Mouse (Mus musculus) kidney, embryonic 14.5 days (tissue): Measurements from ENCODE around the gene Cfap61. TPM values are rescaled to one million over a fixed set of nuclear protein-coding genes. Genes with fewer than 3 reads are reported as not detected.

Experiments used
- ATAC-seq: fragments of 200-750 bp; cut with Nextera tagmentation; 2 replicates; pipeline ENCODE4 v1.8.0; 2017; ENCODE audit warnings: moderate number of reproducible peaks, mild to moderate bottlenecking, moderate TSS enrichment, moderate library complexity; ENCODE audit not compliant: low FRiP score, low TSS enrichment
- H3K27ac ChIP-seq: fragments of 300-500 bp; sonication (generic); 2 replicates; pipeline ENCODE4 v1.5.1; 2014; ENCODE audit warnings: low read depth, mild to moderate bottlenecking, low read length, moderate library complexity, mixed read lengths
- H3K27me3 ChIP-seq: fragments of 300-500 bp; sonication (generic); 2 replicates; pipeline ENCODE4 v1.6.1; 2014; ENCODE audit warnings: mild to moderate bottlenecking, low read length; ENCODE audit not compliant: control insufficient read depth, insufficient read depth
- H3K36me3 ChIP-seq: fragments of 300-500 bp; sonication (generic); 2 replicates; pipeline ENCODE4 v1.6.1; 2014; ENCODE audit warnings: low read length, mixed read lengths; ENCODE audit not compliant: control insufficient read depth, insufficient read depth
- H3K4me1 ChIP-seq: fragments of 300-500 bp; sonication (generic); 2 replicates; pipeline ENCODE4 v1.6.1; 2014; ENCODE audit warnings: low read length, mixed read lengths; ENCODE audit not compliant: control insufficient read depth, insufficient read depth
- H3K4me2 ChIP-seq: fragments of 300-500 bp; sonication (generic); replicated peaks from 2 replicates; pipeline ENCODE4 v1.6.1; 2014; ENCODE audit warnings: low read depth, mild to moderate bottlenecking, low read length
- H3K4me3 ChIP-seq: fragments of 300-500 bp; sonication (generic); 2 replicates; pipeline ENCODE4 v1.5.1; 2014; ENCODE audit warnings: mild to moderate bottlenecking, low read length
- H3K9ac ChIP-seq: fragments of 300-500 bp; sonication (generic); 2 replicates; pipeline ENCODE4 v1.6.1; 2014; ENCODE audit warnings: low read depth, mild to moderate bottlenecking, low read length, moderate library complexity
- H3K9me3 ChIP-seq: fragments of 300-500 bp; sonication (generic); 2 replicates; pipeline ENCODE4 v1.6.1; 2016; ENCODE audit warnings: low read length; ENCODE audit not compliant: control insufficient read depth
- WGBS: fragments of 180-500 bp; shearing (Covaris S2); extraction: QIAGEN DNeasy Blood & Tissue Kit; methylation state at CpG from one replicate; pipeline ENCODE4 v1.1.7; 2014; 5-methylcytosine and 5-hydroxymethylcytosine counted together
- polyA plus RNA-seq: library from polyadenylated mRNA; unstranded; fragments of >200 nt; fragmentation: Nextera tagmentation; extraction: Ambion mirVana; gene quantifications from 2 replicates; pipeline ENCODE4 v1.2.1, GENCODE M21; 2014

Cfap61 gene
- polyA plus RNA-seq, 1 experiment from 2014 or later = 0.49 TPM

GRCm38 (mm10) chr2:146218161-146218691, 283.6 kb downstream of the Cfap61 start:
- H3K27me3 ChIP-seq = peaks cover 80% of the 10 kb centered on the region
- H3K4me2 ChIP-seq = peak overlapping the region; percentile 40
- no peaks in the 10 kb centered on the region for H3K36me3 ChIP-seq
- peak overlapping the region; percentile 31 for H3K4me3 ChIP-seq
- H3K27ac ChIP-seq = no peak overlapping the region
- under 1% methylated on average over 40 of the region's 40 CpGs for WGBS
- no peaks in the 10 kb centered on the region for H3K9me3 ChIP-seq
- peaks cover 17% of the 10 kb centered on the region for H3K4me1 ChIP-seq
- ATAC-seq = no peak
- peak overlapping the region; percentile 37; the same call in 1 of the 2 replicates for H3K9ac ChIP-seq

- no peak overlapping the region for H3K4me3 ChIP-seq
- 2% methylated on average over 19 of the region's 19 CpGs for WGBS
- H3K27ac ChIP-seq = no peak overlapping the region
- H3K9ac ChIP-seq = no peak overlapping the region
- no peaks in the 10 kb centered on the region for H3K36me3 ChIP-seq
- no peak overlapping the region for H3K4me2 ChIP-seq
- peaks cover 20% of the 10 kb centered on the region for H3K4me1 ChIP-seq
- no peaks in the 10 kb centered on the region for H3K9me3 ChIP-seq
- ATAC-seq = no peak
- peaks cover 85% of the 10 kb centered on the region for H3K27me3 ChIP-seq
Observed at GRCm38 (mm10) chr2:146218881-146219535, 284.4 kb downstream of the Cfap61 start.

GRCm38 (mm10) chr2:146219791-146220190, 285.2 kb downstream of the Cfap61 start:
- Histone ChIP-seq H3K4me2 (no peak overlapping the region), H3K27me3 (peaks cover 93% of the 10 kb centered on the region), H3K36me3 (no peaks in the 10 kb centered on the region), H3K9ac (no peak overlapping the region), H3K4me3 (no peak overlapping the region), H3K9me3 (no peaks in the 10 kb centered on the region), H3K4me1 (peaks cover 20% of the 10 kb centered on the region), H3K27ac (no peak overlapping the region)
- 13% methylated on average over 11 of the region's 11 CpGs for WGBS
- no peak for ATAC-seq

- H3K36me3 ChIP-seq = no peaks in the 10 kb centered on the region
- H3K4me3 ChIP-seq = peak overlapping the region; percentile 49
- peaks cover 20% of the 10 kb centered on the region for H3K4me1 ChIP-seq
- H3K27ac ChIP-seq = no peak overlapping the region
- H3K9ac ChIP-seq = no peak overlapping the region
- H3K27me3 ChIP-seq = peaks cover 94% of the 10 kb centered on the region
- H3K4me2 ChIP-seq = peak overlapping the region; percentile 96; the same call in 1 of the 2 replicates
- no peak for ATAC-seq
- H3K9me3 ChIP-seq = no peaks in the 10 kb centered on the region
- WGBS = 1% methylated on average over 24 of the region's 24 CpGs
Observed at GRCm38 (mm10) chr2:146220591-146221075, 286.0 kb downstream of the Cfap61 start.

GRCm38 (mm10) chr2:146221076-146221928, 286.7 kb downstream of the Cfap61 start, which contains the start of gene Insm1:
Gene Insm1, plus strand, starts transcription at chr2:146221921.
- Histone ChIP-seq H3K27ac (no peak within 1 kb of the TSS), H3K9me3 (no peaks in the 10 kb centered on the region), H3K4me3 (peak within 1 kb of the TSS; percentile 49), H3K4me1 (peaks cover 20% of the 10 kb centered on the region), H3K4me2 (peak within 1 kb of the TSS; percentile 96), H3K9ac (peak within 1 kb of the TSS; percentile 44), H3K36me3 (no peaks in the 10 kb centered on the region), H3K27me3 (peaks cover 94% of the 10 kb centered on the region)
- ATAC-seq = peak; percentile 74
- WGBS = under 1% methylated on average over 74 of the region's 86 CpGs

GRCm38 (mm10) chr2:146221929-146222278, 287.3 kb downstream of the Cfap61 start:
- H3K9me3 ChIP-seq = no peaks in the 10 kb centered on the region
- WGBS = 1% methylated on average over 35 of the region's 44 CpGs
- ATAC-seq = peak; percentile 56
- peaks cover 20% of the 10 kb centered on the region for H3K4me1 ChIP-seq
- peak overlapping the region; percentile 49 for H3K4me3 ChIP-seq
- no peaks in the 10 kb centered on the region for H3K36me3 ChIP-seq
- peak overlapping the region; percentile 96 for H3K4me2 ChIP-seq
- peak overlapping the region; percentile 44; the same call in 1 of the 2 replicates for H3K9ac ChIP-seq
- H3K27ac ChIP-seq = no peak overlapping the region
- peaks cover 94% of the 10 kb centered on the region for H3K27me3 ChIP-seq

GRCm38 (mm10) chr2:146222279-146223175, 287.9 kb downstream of the Cfap61 start:
- peak; percentile 1; the same call in 1 of the 2 replicates for ATAC-seq
- H3K36me3 ChIP-seq = no peaks in the 10 kb centered on the region
- no peak overlapping the region for H3K27ac ChIP-seq
- peak overlapping the region; percentile 44 for H3K9ac ChIP-seq
- H3K27me3 ChIP-seq = peaks cover 95% of the 10 kb centered on the region
- H3K4me3 ChIP-seq = peak overlapping the region; percentile 49
- H3K4me2 ChIP-seq = peak overlapping the region; percentile 96
- peaks cover 20% of the 10 kb centered on the region for H3K4me1 ChIP-seq
- H3K9me3 ChIP-seq = no peaks in the 10 kb centered on the region
- WGBS = under 1% methylated on average over 117 of the region's 133 CpGs

GRCm38 (mm10) chr2:146223176-146223905, 288.8 kb downstream of the Cfap61 start:
- Histone ChIP-seq H3K27ac (no peak overlapping the region), H3K9me3 (no peaks in the 10 kb centered on the region), H3K36me3 (no peaks in the 10 kb centered on the region), H3K9ac (no peak overlapping the region), H3K4me1 (peaks cover 20% of the 10 kb centered on the region), H3K4me2 (peak overlapping the region; percentile 96), H3K4me3 (peak overlapping the region; percentile 49), H3K27me3 (peaks cover 95% of the 10 kb centered on the region)
- under 1% methylated on average over 48 of the region's 75 CpGs for WGBS
- ATAC-seq = no peak
